Comparison of ENCODE assay signal across 28 mouse cellular contexts in genomic region chr13:69673921-69674618, GRCm38 (mm10).
DNase-seq lines count a peak whose midpoint lies in the region; ATAC-seq lines count a peak whose summit lies in the region.
"Had no signal": no experiment of that assay in that cellular context is flagged by ENCODE, and none has a peak within 500 bp of the region (broad histone marks: within the 10 kb centered on the region; RNA-seq: fewer than 3 reads in every experiment).

No protein-coding gene starts in this region.

- peak; percentile 63 for DNase-seq in heart, embryonic 10.5 days (ENCODE audit: low spot score)
- DNase-seq in heart, adult 8-10 months (ENCODE audit: low spot score) = no peak
- DNase-seq in testis, postnatal 10 days (ENCODE audit: low spot score) = peak; percentile 33
- DNase-seq in testis, postnatal 14 days (ENCODE audit: low spot score) = no peak
- DNase-seq in embryonic facial prominence, embryonic 14.5 days (ENCODE audit: low spot score) = peak; percentile 47
- DNase-seq in adrenal gland, adult (ENCODE audit: inconsistent age in 2 of 2, low spot score in 1 of 2) = no peak
- no peak for DNase-seq in adrenal gland, postnatal 4 days (ENCODE audit: low spot score in 2 of 2)
- DNase-seq: adrenal gland, adult 2 months; adrenal gland, postnatal 36 days; cerebellum, adult 8-10 months; cerebellum, postnatal 36 days; gastrocnemius, adult 2 months; gastrocnemius, postnatal 36 days; heart, adult 2 months; heart, postnatal 14 days; kidney, adult 18-20 months; liver, embryonic 13.5 days; lung, adult 18-20 months; lung, postnatal 10 days; right cerebral cortex, postnatal 4 days; thymus, postnatal 14 days had no signal

- H3K36me3 ChIP-seq in heart, embryonic 10.5 days = no peaks in the 10 kb centered on the region
- H3K36me3 ChIP-seq in embryonic facial prominence, embryonic 14.5 days (ENCODE audit: control insufficient read depth, insufficient read depth, low read length) = no peaks in the 10 kb centered on the region
- H3K36me3 ChIP-seq: forebrain, embryonic 15.5 days; G1E; limb, embryonic 15.5 days; liver, embryonic 13.5 days; midbrain, embryonic 10.5 days; midbrain, embryonic 15.5 days had no signal

- no peaks in the 10 kb centered on the region for H3K4me1 ChIP-seq in heart, embryonic 10.5 days
- no peaks in the 10 kb centered on the region for H3K4me1 ChIP-seq in embryonic facial prominence, embryonic 14.5 days (ENCODE audit: control insufficient read depth, insufficient read depth, low read length)
- H3K4me1 ChIP-seq: forebrain, embryonic 15.5 days; limb, embryonic 15.5 days; liver, embryonic 13.5 days; midbrain, embryonic 10.5 days; midbrain, embryonic 15.5 days had no signal

- H3K9me3 ChIP-seq in heart, embryonic 10.5 days = no peaks in the 10 kb centered on the region
- H3K9me3 ChIP-seq in embryonic facial prominence, embryonic 14.5 days (ENCODE audit: control insufficient read depth, low read length) = no peaks in the 10 kb centered on the region
- H3K9me3 ChIP-seq: forebrain, embryonic 15.5 days; limb, embryonic 15.5 days; liver, embryonic 13.5 days; midbrain, embryonic 15.5 days had no signal

- H3K9ac ChIP-seq in embryonic facial prominence, embryonic 14.5 days (ENCODE audit: low read depth, low read length) = no peak overlapping the region
- H3K9ac ChIP-seq: forebrain, embryonic 15.5 days; limb, embryonic 15.5 days; liver, embryonic 13.5 days; midbrain, embryonic 15.5 days had no signal

- 46% methylated on average over 10 of the region's 10 CpGs for WGBS in heart, embryonic 10.5 days
- WGBS in embryonic facial prominence, embryonic 14.5 days = 48% methylated on average over 10 of the region's 10 CpGs

- ATAC-seq in embryonic facial prominence, embryonic 14.5 days (ENCODE audit: low read depth) = no peak
- ATAC-seq: forebrain, embryonic 15.5 days; hindbrain, embryonic 16.5 days; midbrain, embryonic 15.5 days; Patski had no signal

- H3K27ac ChIP-seq in heart, embryonic 10.5 days = no peak overlapping the region
- H3K27ac ChIP-seq in embryonic facial prominence, embryonic 14.5 days (replicated peaks; ENCODE audit: low read depth, low read length) = no peak overlapping the region
- H3K27ac ChIP-seq: forebrain, embryonic 15.5 days; gastrocnemius, adult 2 months; heart, adult 2 months; limb, embryonic 15.5 days; liver, embryonic 13.5 days; midbrain, embryonic 10.5 days; midbrain, embryonic 15.5 days had no signal

- H3K27me3 ChIP-seq in heart, embryonic 10.5 days (ENCODE audit: insufficient read depth, poor library complexity, severe bottlenecking) = no peaks in the 10 kb centered on the region
- no peaks in the 10 kb centered on the region for H3K27me3 ChIP-seq in embryonic facial prominence, embryonic 14.5 days (replicated peaks; ENCODE audit: control insufficient read depth, insufficient read depth, low read length)
- H3K27me3 ChIP-seq: forebrain, embryonic 15.5 days; limb, embryonic 15.5 days; liver, embryonic 13.5 days; midbrain, embryonic 15.5 days; Patski had no signal

- H3K4me2 ChIP-seq in embryonic facial prominence, embryonic 14.5 days (ENCODE audit: low read depth, low read length) = no peak overlapping the region
- H3K4me2 ChIP-seq: forebrain, embryonic 15.5 days; limb, embryonic 15.5 days; liver, embryonic 13.5 days; midbrain, embryonic 15.5 days had no signal

- no peak overlapping the region for H3K4me3 ChIP-seq in heart, embryonic 10.5 days
- no peak overlapping the region for H3K4me3 ChIP-seq in embryonic facial prominence, embryonic 14.5 days (ENCODE audit: low read depth, low read length)
- H3K4me3 ChIP-seq: forebrain, embryonic 15.5 days; gastrocnemius, adult 2 months; heart, adult 2 months; limb, embryonic 15.5 days; liver, embryonic 13.5 days; midbrain, embryonic 10.5 days; midbrain, embryonic 15.5 days had no signal

Comparison
In these comparisons a context has a peak if more than half of its experiments do, and no peak if none do; other contexts are left out.
1. DNase-seq: peak in heart, embryonic 10.5 days (single experiment), testis, postnatal 10 days (single experiment) and embryonic facial prominence, embryonic 14.5 days (single experiment); none in heart, adult 8-10 months (single experiment), testis, postnatal 14 days (single experiment), adrenal gland, adult (0 of 2) and adrenal gland, postnatal 4 days (0 of 2).